Mouse (Mus musculus): ENCODE measurements around the gene Spata17. TPM values are rescaled to one million over a fixed set of nuclear protein-coding genes. Genes with fewer than 3 reads are reported as not detected.

Gene Spata17
- total RNA-seq, 2 experiments from 2014 or later, result 0.28 TPM; not detected in 1

- DNase-seq, result no peak
These were observed 211.8 kb downstream of the Spata17 start for GRCm38 (mm10) chr1:187003441-187003861.

GRCm38 (mm10) chr1:186997596-186998304 is 217.5 kb downstream of the Spata17 start:
- DNase-seq, result no peak

Other genes starting within 250 kb of the Spata17 start
- gene D1Pas1, start 248.0 kb downstream of the Spata17 start, total RNA-seq (2021), result not detected
- gene Gpatch2, start within 50 bp of the Spata17 start, total RNA-seq (2021), result 1 to 10 TPM; 9.0 to 9.5 TPM

Measured in gastrocnemius, postnatal 25 days (tissue).